Mouse (Mus musculus) E14TG2a.4 (cell line): Measurements from ENCODE around the gene Abhd2.

Source experiments
- CTCF ChIP-seq: conservative IDR thresholded peaks from 2 replicates; pipeline ENCODE4 v1.5.1; 2014; ENCODE audit warnings: low read length
- NANOG ChIP-seq: IDR thresholded peaks from 2 replicates; pipeline ENCODE4 v1.6.1; 2014; ENCODE audit warnings: borderline replicate concordance, low read length, mixed read lengths
- POU5F1 ChIP-seq: IDR thresholded peaks from 2 replicates; pipeline ENCODE4 v1.6.1; 2014; ENCODE audit warnings: low read length, borderline replicate concordance

GRCm38 (mm10) chr7:79225477-79225876 lies 47.5 kb upstream of the Abhd2 start:
- TF ChIP-seq CTCF (no peak), POU5F1 (no peak), NANOG (no peak)
